ENCODE assay signal across 10 mouse cellular contexts in genomic region chr2:84634934-84635482, GRCm38 (mm10). TPM values are rescaled to one million over a fixed set of nuclear protein-coding genes. Genes with fewer than 3 reads are reported as not detected.
DNase-seq lines count a peak whose midpoint lies in the region; ATAC-seq and TF ChIP-seq lines count a peak whose summit lies in the region.
"Had no signal": no experiment of that assay in that cellular context is flagged by ENCODE, and none has a peak within 500 bp of the region (broad histone marks: within the 10 kb centered on the region; RNA-seq: fewer than 3 reads in every experiment).

No protein-coding gene starts in this region.

- DNase-seq in kidney, adult 2 months: no peak
- DNase-seq in kidney, adult 9 months: no peak
- peak; percentile 52 for DNase-seq in brain, embryonic 14.5 days (ENCODE audit: low read depth)
- peak; percentile 10 for DNase-seq in hindbrain, embryonic 11.5 days (ENCODE audit: low spot score)
- peak; percentile 40 for DNase-seq in lung, postnatal 10 days
- no peak for DNase-seq in left cerebral cortex, adult 9 months (ENCODE audit: low spot score in 2 of 2)
- no peak for DNase-seq in cerebellum, postnatal 25 days

- 0 out of 2 replicates have a peak, but pooled peaks have one; percentile 36 for ATAC-seq in hindbrain, embryonic 11.5 days (ENCODE audit: low FRiP score)
- ATAC-seq in erythroid progenitor cell, adult 5-6 weeks (replicated peaks; ENCODE audit: low FRiP score, poor library complexity, severe bottlenecking): no peak

- H3K27ac ChIP-seq in kidney, adult 2 months (ENCODE audit: insufficient read depth, low read depth, low read length): peak overlapping the region; percentile 100
- H3K27ac ChIP-seq in hindbrain, embryonic 11.5 days (ENCODE audit: low read depth, low read length): peak overlapping the region; percentile 78

- H3K4me2 ChIP-seq in hindbrain, embryonic 11.5 days (replicated peaks; ENCODE audit: low read depth, low read length): no peak overlapping the region

- H3K9me3 ChIP-seq in hindbrain, embryonic 11.5 days (ENCODE audit: control insufficient read depth, low read length): no peaks in the 10 kb centered on the region
- H3K9me3 ChIP-seq: G1E had no signal

- WGBS in kidney, adult 2 months: 20% methylated on average over 4 of the region's 4 CpGs
- WGBS in hindbrain, embryonic 11.5 days: 27% methylated on average over 4 of the region's 4 CpGs

- no peak overlapping the region; the same call in 1 of the 2 replicates for H3K9ac ChIP-seq in hindbrain, embryonic 11.5 days (ENCODE audit: low read depth, low read length)

- no peaks in the 10 kb centered on the region for H3K27me3 ChIP-seq in kidney, adult 2 months (replicated peaks; ENCODE audit: control insufficient read depth, insufficient read depth, low read length)
- H3K27me3 ChIP-seq in hindbrain, embryonic 11.5 days (ENCODE audit: control insufficient read depth, insufficient read depth, low read length): no peaks in the 10 kb centered on the region

- TF ChIP-seq CTCF in kidney, adult 2 months (conservative IDR thresholded peaks at IDR 0.05; ENCODE audit: insufficient read depth, insufficient read length, low read depth, low read length): 0 out of 2 replicates have a peak, but pooled peaks have one; percentile 7
- TF ChIP-seq CTCF in brain, embryonic 14.5 days (IDR thresholded peaks at IDR 0.05; ENCODE audit: borderline replicate concordance, extremely low read depth, insufficient read depth, insufficient read length): no peak

- H3K4me1 ChIP-seq in kidney, adult 2 months (ENCODE audit: control insufficient read depth, insufficient read depth, low read length): peaks cover 56% of the 10 kb centered on the region
- peaks cover 10% of the 10 kb centered on the region; the same call in 1 of the 2 replicates for H3K4me1 ChIP-seq in hindbrain, embryonic 11.5 days (replicated peaks; ENCODE audit: control insufficient read depth, insufficient read depth, low read length)

- TF ChIP-seq POLR2A in kidney, adult 2 months (IDR thresholded peaks at IDR 0.05; ENCODE audit: low read depth, low read length): no peak
- TF ChIP-seq POLR2A in brain, embryonic 14.5 days (IDR thresholded peaks at IDR 0.05; ENCODE audit: borderline replicate concordance, extremely low read depth, insufficient read depth, insufficient read length, poor library complexity, severe bottlenecking): no peak

- H3K36me3 ChIP-seq in kidney, adult 2 months (ENCODE audit: control insufficient read depth, insufficient read depth, low read length): no peaks in the 10 kb centered on the region
- no peaks in the 10 kb centered on the region for H3K36me3 ChIP-seq in hindbrain, embryonic 11.5 days (ENCODE audit: control insufficient read depth, insufficient read depth, low read length)

- no peak overlapping the region for H3K4me3 ChIP-seq in kidney, adult 2 months (ENCODE audit: insufficient read depth, low read depth, low read length)
- no peak overlapping the region for H3K4me3 ChIP-seq in hindbrain, embryonic 11.5 days (ENCODE audit: low read depth, low read length)

RNA-seq across cellular contexts. Expression of gene Ctnnd1, which starts 15.6 kb away (rescaled TPM):
- 53.2 and 58.7 TPM in 2 replicates for polyA plus RNA-seq in kidney, adult 2 months (2012; rRNA removed)
- 78.6 and 86.7 TPM in 2 replicates for polyA plus RNA-seq in brain, embryonic 14.5 days (2012; rRNA removed)
- 37.3 and 44.7 TPM in 2 replicates for polyA plus RNA-seq in hindbrain, embryonic 11.5 days (2014; fragmentation: Nextera tagmentation; extraction: Ambion mirVana)
- total RNA-seq in erythroid progenitor cell, adult 5-6 weeks (2015; ENCODE audit: low replicate concordance): 11.2 and 15.1 TPM in 2 replicates
- 7.0 and 18.7 TPM in 2 replicates for total RNA-seq in erythroid progenitor cell, adult 5-6 weeks (2017; ENCODE audit: low replicate concordance)

RNA-seq across cellular contexts. Expression of gene Btbd18, which starts 23.9 kb away (rescaled TPM):
- polyA plus RNA-seq in kidney, adult 2 months (2012; rRNA removed): 0.02 TPM in 1 of 2 replicates, not detected in the other
- not detected in 2 replicates for polyA plus RNA-seq in brain, embryonic 14.5 days (2012; rRNA removed)
- polyA plus RNA-seq in hindbrain, embryonic 11.5 days (2014; fragmentation: Nextera tagmentation; extraction: Ambion mirVana): 0.20 and 0.27 TPM in 2 replicates
- not detected in 2 replicates for total RNA-seq in erythroid progenitor cell, adult 5-6 weeks (2015; ENCODE audit: low replicate concordance)
- not detected in 2 replicates for total RNA-seq in erythroid progenitor cell, adult 5-6 weeks (2017; ENCODE audit: low replicate concordance)
- total RNA-seq: heart, postnatal 14 days had no signal
- polyA plus RNA-seq: G1E had no signal

RNA-seq across cellular contexts. Expression of gene Selenoh, which starts 35.6 kb away (rescaled TPM):
- polyA plus RNA-seq in kidney, adult 2 months (2012; rRNA removed): 29.6 and 32.2 TPM in 2 replicates
- 193 and 319 TPM in 2 replicates for polyA plus RNA-seq in brain, embryonic 14.5 days (2012; rRNA removed)
- 396 and 408 TPM in 2 replicates for polyA plus RNA-seq in hindbrain, embryonic 11.5 days (2014; fragmentation: Nextera tagmentation; extraction: Ambion mirVana)
- 59.8 and 66.2 TPM in 2 replicates for total RNA-seq in erythroid progenitor cell, adult 5-6 weeks (2015; ENCODE audit: low replicate concordance)
- 21.6 and 28.2 TPM in 2 replicates for total RNA-seq in erythroid progenitor cell, adult 5-6 weeks (2017; ENCODE audit: low replicate concordance)

RNA-seq across cellular contexts. Expression of gene Gm28635, which starts 42.8 kb away (rescaled TPM):
- polyA plus RNA-seq in kidney, adult 2 months (2012; rRNA removed): not detected in 2 replicates
- polyA plus RNA-seq in brain, embryonic 14.5 days (2012; rRNA removed): 0.03 TPM in 1 of 2 replicates, not detected in the other
- not detected in 2 replicates for polyA plus RNA-seq in hindbrain, embryonic 11.5 days (2014; fragmentation: Nextera tagmentation; extraction: Ambion mirVana)
- total RNA-seq in erythroid progenitor cell, adult 5-6 weeks (2015; ENCODE audit: low replicate concordance): not detected in 2 replicates
- total RNA-seq in erythroid progenitor cell, adult 5-6 weeks (2017; ENCODE audit: low replicate concordance): 1.1 TPM in 1 of 2 replicates, not detected in the other
- total RNA-seq: G1E had no signal
- polyA plus RNA-seq: G1E had no signal

RNA-seq across cellular contexts. Expression of gene Med19, which starts 43.2 kb away (rescaled TPM):
- 7.8 and 9.3 TPM in 2 replicates for polyA plus RNA-seq in kidney, adult 2 months (2012; rRNA removed)
- polyA plus RNA-seq in brain, embryonic 14.5 days (2012; rRNA removed): 33.6 and 40.1 TPM in 2 replicates
- polyA plus RNA-seq in hindbrain, embryonic 11.5 days (2014; fragmentation: Nextera tagmentation; extraction: Ambion mirVana): 65.2 and 66.3 TPM in 2 replicates
- total RNA-seq in erythroid progenitor cell, adult 5-6 weeks (2015; ENCODE audit: low replicate concordance): 29.3 and 36.0 TPM in 2 replicates
- 42.9 and 47.5 TPM in 2 replicates for total RNA-seq in erythroid progenitor cell, adult 5-6 weeks (2017; ENCODE audit: low replicate concordance)

Comparison
In these comparisons a context has a peak if more than half of its experiments do, and no peak if none do; other contexts are left out.
1. DNase-seq: peak in brain, embryonic 14.5 days (single experiment), hindbrain, embryonic 11.5 days (single experiment) and lung, postnatal 10 days (single experiment); none in kidney, adult 2 months (single experiment), kidney, adult 9 months (single experiment), left cerebral cortex, adult 9 months (0 of 2) and cerebellum, postnatal 25 days (0 of 2).